Mouse (Mus musculus) liver, embryonic 14 days (tissue): Measurements from ENCODE around the gene Exosc6. TPM values are rescaled to one million over a fixed set of nuclear protein-coding genes. Genes with fewer than 3 reads are reported as not detected.

Source experiments
- polyA plus RNA-seq: library from polyadenylated mRNA; depleted of rRNA; stranded (reverse); fragments of >200 nt; gene quantifications from 2 replicates; pipeline ENCODE4 v1.2.3, GENCODE M21; 2012; rRNA removed

Gene Exosc6
- polyA plus RNA-seq, result 5.6 and 7.6 TPM in 2 replicates

GRCm38 (mm10) chr8:111056158-111056663 lies at the start of gene Exosc6:
Gene Exosc6, plus strand, starts transcription at chr8:111056339.

GRCm38 (mm10) chr8:111031572-111031971 lies 24.6 kb upstream of the Exosc6 start, which contains the start of gene Ddx19b:
Gene Ddx19b, minus strand, starts transcription at chr8:111031751.

GRCm38 (mm10) chr8:111032916-111033315 lies 23.2 kb upstream of the Exosc6 start, which contains the start of gene Aars:
Gene Aars, plus strand, starts transcription at chr8:111033144.

DNA sequence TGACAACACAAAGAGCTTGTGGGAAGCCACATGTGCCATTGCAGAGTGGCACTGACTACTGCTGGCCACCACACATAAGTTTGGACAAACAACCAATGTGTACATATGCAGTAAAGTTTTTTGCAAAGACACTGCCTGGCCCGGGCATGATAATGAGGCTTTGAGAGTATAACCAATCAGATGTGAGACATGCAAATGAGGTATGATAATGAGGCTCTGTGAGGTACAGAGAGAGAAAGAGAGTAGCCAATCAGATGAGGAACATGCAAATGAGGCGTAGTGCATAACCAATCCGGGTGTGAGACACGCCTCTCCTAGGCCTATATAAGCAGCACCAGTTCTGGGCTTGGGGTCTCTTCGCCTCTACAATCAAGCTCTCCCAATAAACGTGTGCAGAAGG lies 36.2 kb downstream of the Exosc6 start, which contains the start of gene Clec18a:
TSS of gene Clec18a (minus strand) at position 101 of the 400 bp plus-strand sequence.

DNA sequence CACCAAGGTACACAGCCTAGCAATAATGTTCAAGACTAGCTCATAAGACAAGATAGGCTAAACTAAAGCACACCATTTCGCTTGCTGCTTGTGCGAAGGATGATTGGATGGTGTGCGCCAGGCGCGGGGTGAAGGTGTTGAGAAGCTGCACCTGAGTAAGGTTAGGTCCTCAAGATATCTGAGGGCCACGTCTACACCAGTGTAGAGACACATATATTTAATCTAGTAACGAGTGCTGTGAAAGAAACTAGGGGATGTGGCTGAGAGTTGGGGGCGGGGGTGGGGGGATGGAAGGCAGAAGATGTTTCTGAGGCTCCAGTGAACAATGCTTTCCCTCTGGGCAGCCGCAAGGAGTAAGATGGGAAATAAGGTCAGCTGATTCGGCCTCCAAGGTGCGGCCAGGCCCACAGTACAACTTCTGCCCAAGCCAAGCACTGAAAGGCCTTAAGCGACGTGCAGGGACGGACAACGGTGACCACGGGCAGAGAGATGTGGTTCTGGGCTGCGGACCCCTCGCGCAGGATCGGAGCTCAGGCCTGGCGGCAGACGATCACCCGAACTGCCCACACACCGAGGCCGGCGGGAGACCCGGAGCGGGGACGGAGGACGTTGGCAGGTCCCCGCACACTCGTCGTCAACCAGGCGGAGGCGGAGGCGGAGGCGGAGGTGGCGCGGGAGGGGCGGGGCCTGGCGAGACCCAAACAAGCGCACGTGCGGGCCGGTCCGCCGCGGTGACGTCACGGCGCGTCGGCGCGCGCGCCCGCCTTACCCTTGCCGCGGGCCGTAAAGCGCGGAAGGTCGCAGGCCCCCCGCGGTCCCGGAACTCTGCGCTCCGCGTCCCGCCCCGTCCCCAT lies 38.0 kb downstream of the Exosc6 start, which contains the start of gene Pdpr:
TSS of gene Pdpr (plus strand) at position 766 of the 854 bp plus-strand sequence.

Other genes starting within 250 kb of the Exosc6 start
- 14.3 and 16.8 TPM in 2 replicates for gene Cog4, start 209.7 kb upstream of the Exosc6 start, polyA plus RNA-seq
- 34.8 and 40.3 TPM in 2 replicates for gene Sf3b3, start 209.6 kb upstream of the Exosc6 start, polyA plus RNA-seq
- 2.0 and 2.6 TPM in 2 replicates for gene Fuk, start 153.9 kb upstream of the Exosc6 start, polyA plus RNA-seq
- 9.7 and 11.0 TPM in 2 replicates for gene St3gal2, start 136.4 kb upstream of the Exosc6 start, polyA plus RNA-seq
- gene Ddx19a, start 58.5 kb upstream of the Exosc6 start, polyA plus RNA-seq, result 28.3 and 30.8 TPM in 2 replicates
- 2.5 and 2.9 TPM in 2 replicates for gene Ddx19b, start 24.6 kb upstream of the Exosc6 start, polyA plus RNA-seq
- gene Aars, start 23.2 kb upstream of the Exosc6 start, polyA plus RNA-seq, result 32.5 and 33.3 TPM in 2 replicates
- not detected in 2 replicates for gene Clec18a, start 36.1 kb downstream of the Exosc6 start, polyA plus RNA-seq
- 1.8 and 1.9 TPM in 2 replicates for gene Pdpr, start 38.3 kb downstream of the Exosc6 start, polyA plus RNA-seq
- gene Glg1, start 202.9 kb downstream of the Exosc6 start, polyA plus RNA-seq, result 6.3 and 6.7 TPM in 2 replicates
- gene Rfwd3, start 243.9 kb downstream of the Exosc6 start, polyA plus RNA-seq, result 22.9 and 29.5 TPM in 2 replicates